Mouse (Mus musculus) c-Kit-positive CD71-negative TER-119-negative erythroid progenitor cells, embryonic 14.5 days (primary cell): Measurements from ENCODE around the gene Irx1.

Experiments used
- DNase-seq: peaks from one replicate; pipeline ENCODE4 v3.0.0-alpha.2; 2013; ENCODE audit warnings: low read depth

The Irx1 gene

DNA sequence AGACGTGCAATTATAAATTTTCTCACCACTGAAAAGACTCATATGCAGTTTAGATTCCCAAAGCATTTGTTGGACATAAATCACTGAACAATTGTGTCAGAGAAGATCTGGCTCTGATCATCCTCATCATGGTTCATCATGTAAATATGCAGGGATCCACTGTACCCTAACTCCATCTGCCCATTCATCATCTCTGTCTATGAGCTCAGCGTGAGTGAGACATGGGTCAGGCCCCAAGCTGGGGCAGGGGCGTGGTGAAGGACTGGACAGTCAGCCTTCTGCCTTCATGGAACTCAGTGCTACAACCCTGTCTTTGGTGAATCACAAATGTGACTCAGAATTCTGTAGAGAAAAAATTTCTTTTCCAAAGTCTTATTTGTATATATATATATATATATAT is 53.2 kb downstream of the Irx1 start:
- DNase-seq = no peak
